ENCODE assay signal across 8 mouse cellular contexts in the genomic region with DNA sequence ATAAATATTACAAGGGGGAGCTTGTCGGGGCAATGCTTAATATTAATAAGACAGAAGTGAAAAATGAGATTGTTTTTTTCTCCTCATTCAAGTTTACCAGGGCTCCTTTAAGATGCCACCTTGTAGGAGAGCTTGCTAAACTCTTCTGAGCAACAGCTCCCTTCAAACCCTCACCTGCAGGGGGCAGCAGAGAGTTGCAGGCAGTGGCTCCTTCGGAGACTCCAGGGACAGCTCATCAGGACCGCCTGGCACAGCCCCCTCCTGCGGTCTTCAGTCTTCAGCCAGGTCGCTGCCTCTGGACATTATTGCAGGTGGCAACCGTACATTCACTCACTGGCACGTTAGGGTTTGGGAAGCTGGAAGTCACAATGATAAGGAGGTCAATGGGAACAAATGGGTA. TPM values are rescaled to one million over a fixed set of nuclear protein-coding genes. Genes with fewer than 3 reads are reported as not detected.
DNase-seq lines count a peak whose midpoint lies in the region; ATAC-seq and TF ChIP-seq lines count a peak whose summit lies in the region.

No protein-coding gene starts in this region.

- ATAC-seq in forebrain, embryonic 14.5 days: no peak
- ATAC-seq in forebrain, embryonic 16.5 days: no peak
- peak; percentile 62; the same call in 1 of the 2 replicates for ATAC-seq in monocyte, adult 5-6 weeks (replicated peaks; ENCODE audit: insufficient number of reproducible peaks, low FRiP score, low TSS enrichment, poor library complexity, severe bottlenecking)

- no peaks in the 10 kb centered on the region for H3K9me3 ChIP-seq in forebrain, embryonic 14.5 days (replicated peaks; ENCODE audit: control insufficient read depth, low read length)
- no peaks in the 10 kb centered on the region for H3K9me3 ChIP-seq in forebrain, embryonic 16.5 days (ENCODE audit: control insufficient read depth, low read length)

- H3K4me1 ChIP-seq in forebrain, embryonic 14.5 days (ENCODE audit: control insufficient read depth, insufficient read depth, low read length): peaks cover 3% of the 10 kb centered on the region; the same call in 1 of the 2 replicates
- H3K4me1 ChIP-seq in forebrain, embryonic 16.5 days (replicated peaks; ENCODE audit: control insufficient read depth, insufficient read depth, low read length): peaks cover 5% of the 10 kb centered on the region; the same call in 1 of the 2 replicates
- H3K4me1 ChIP-seq in testis, adult 2 months (ENCODE audit: control insufficient read depth, insufficient read depth, low read length): peaks cover 12% of the 10 kb centered on the region

- no peak overlapping the region for H3K9ac ChIP-seq in forebrain, embryonic 14.5 days (ENCODE audit: low read length)
- no peak overlapping the region for H3K9ac ChIP-seq in forebrain, embryonic 16.5 days (replicated peaks; ENCODE audit: low read depth, low read length)

- no peaks in the 10 kb centered on the region for H3K27me3 ChIP-seq in forebrain, embryonic 14.5 days (replicated peaks; ENCODE audit: control insufficient read depth, insufficient read depth, low read length)
- no peaks in the 10 kb centered on the region for H3K27me3 ChIP-seq in forebrain, embryonic 16.5 days (replicated peaks; ENCODE audit: control insufficient read depth, insufficient read depth, low read length)
- H3K27me3 ChIP-seq in testis, adult 2 months (ENCODE audit: control insufficient read depth, insufficient read depth, low read length): no peaks in the 10 kb centered on the region

- DNase-seq in forebrain, embryonic 14.5 days (ENCODE audit: low spot score): peak; percentile 58
- DNase-seq in R1 (ENCODE audit: low read depth, low spot score): peak; percentile 81
- DNase-seq in cerebellum, postnatal 14 days: peak; percentile 72 to 82
- DNase-seq in heart, adult 9 months (ENCODE audit: low spot score in 2 of 2): peak; percentile 11 to 42
- DNase-seq in left cerebral cortex, adult 2 months (ENCODE audit: extremely low spot score in 1 of 2, low spot score in 2 of 2): peak; percentile 68 to 86

- no peak for TF ChIP-seq POLR2A in testis, adult 2 months (IDR thresholded peaks at IDR 0.05; ENCODE audit: control insufficient read depth, low read depth, low read length)

- peak; percentile 92 for TF ChIP-seq CTCF in left cerebral cortex, adult 2 months (IDR thresholded peaks at IDR 0.05)
- peak; percentile 77; the same call in 1 of the 2 replicates for TF ChIP-seq CTCF in testis, adult 2 months (IDR thresholded peaks at IDR 0.05; ENCODE audit: control insufficient read depth, insufficient read depth, insufficient replicate concordance, low read depth, low read length)

- WGBS in forebrain, embryonic 14.5 days: 29% methylated on average over 7 of the region's 7 CpGs
- 27% methylated on average over 7 of the region's 7 CpGs for WGBS in forebrain, embryonic 16.5 days

- intact Hi-C loops in left cerebral cortex, adult 2 months (cut with DNase I): loop anchor here (5.0 kb wide), 2 partner anchors 337 to 357 kb away; no protein-coding TSS in a partner anchor

- no peak overlapping the region for H3K4me2 ChIP-seq in forebrain, embryonic 14.5 days (ENCODE audit: low read length)
- no peak overlapping the region for H3K4me2 ChIP-seq in forebrain, embryonic 16.5 days (ENCODE audit: low read length)

- H3K36me3 ChIP-seq in forebrain, embryonic 14.5 days (ENCODE audit: control insufficient read depth, insufficient read depth, low read length): no peaks in the 10 kb centered on the region
- H3K36me3 ChIP-seq in forebrain, embryonic 16.5 days (ENCODE audit: control insufficient read depth, insufficient read depth): no peaks in the 10 kb centered on the region
- H3K36me3 ChIP-seq in testis, adult 2 months (ENCODE audit: control insufficient read depth, insufficient read depth, low read length): no peaks in the 10 kb centered on the region

- H3K27ac ChIP-seq in forebrain, embryonic 14.5 days (ENCODE audit: low read depth, low read length): no peak overlapping the region
- H3K27ac ChIP-seq in forebrain, embryonic 16.5 days (ENCODE audit: low read length): no peak overlapping the region
- H3K27ac ChIP-seq in left cerebral cortex, adult 2 months: no peak overlapping the region
- H3K27ac ChIP-seq in testis, adult 2 months (ENCODE audit: control insufficient read depth, insufficient read depth, low read depth, low read length): no peak overlapping the region

- H3K4me3 ChIP-seq in forebrain, embryonic 14.5 days (ENCODE audit: low read depth, low read length): no peak overlapping the region
- H3K4me3 ChIP-seq in forebrain, embryonic 16.5 days (replicated peaks; ENCODE audit: low read length): no peak overlapping the region
- no peak overlapping the region for H3K4me3 ChIP-seq in left cerebral cortex, adult 2 months
- H3K4me3 ChIP-seq in testis, adult 2 months (ENCODE audit: control insufficient read depth, low read depth, low read length): no peak overlapping the region

RNA-seq across cellular contexts. Expression of a gene that starts 18.9 kb away (rescaled TPM):
- polyA plus RNA-seq in forebrain, embryonic 14.5 days (2014; fragmentation: Nextera tagmentation; extraction: Ambion mirVana): 0.75 and 1.0 TPM in 2 replicates
- polyA plus RNA-seq in forebrain, embryonic 16.5 days (2015; fragmentation: Nextera tagmentation; extraction: Ambion mirVana): 1.5 and 1.9 TPM in 2 replicates
- 1 to 10 TPM; 5.5 to 5.6 TPM for total RNA-seq in left cerebral cortex, adult 2 months (2021)
- total RNA-seq in monocyte, adult 5-6 weeks (2017): 1.1 TPM in 1 of 3 replicates, not detected in the others
- 1.5 and 2.0 TPM in 2 replicates for polyA plus RNA-seq in testis, adult 2 months (2012; rRNA removed)

Comparison
In these comparisons a context has a peak if more than half of its experiments do, and no peak if none do; other contexts are left out.
1. DNase-seq: peak in every context shown above with its lines; median percentile 81 in R1; 77 in cerebellum, postnatal 14 days; 77 in left cerebral cortex, adult 2 months; 58 in forebrain, embryonic 14.5 days; 26 in heart, adult 9 months.